Mouse (Mus musculus) ovary, postnatal 10 days (tissue): ENCODE measurements around the gene Tmem132a.

ENCODE experiments used
- DNase-seq: peaks from one replicate; pipeline ENCODE4 v3.0.0; 2022; ENCODE audit warnings: low spot score

Gene Tmem132a

DNA sequence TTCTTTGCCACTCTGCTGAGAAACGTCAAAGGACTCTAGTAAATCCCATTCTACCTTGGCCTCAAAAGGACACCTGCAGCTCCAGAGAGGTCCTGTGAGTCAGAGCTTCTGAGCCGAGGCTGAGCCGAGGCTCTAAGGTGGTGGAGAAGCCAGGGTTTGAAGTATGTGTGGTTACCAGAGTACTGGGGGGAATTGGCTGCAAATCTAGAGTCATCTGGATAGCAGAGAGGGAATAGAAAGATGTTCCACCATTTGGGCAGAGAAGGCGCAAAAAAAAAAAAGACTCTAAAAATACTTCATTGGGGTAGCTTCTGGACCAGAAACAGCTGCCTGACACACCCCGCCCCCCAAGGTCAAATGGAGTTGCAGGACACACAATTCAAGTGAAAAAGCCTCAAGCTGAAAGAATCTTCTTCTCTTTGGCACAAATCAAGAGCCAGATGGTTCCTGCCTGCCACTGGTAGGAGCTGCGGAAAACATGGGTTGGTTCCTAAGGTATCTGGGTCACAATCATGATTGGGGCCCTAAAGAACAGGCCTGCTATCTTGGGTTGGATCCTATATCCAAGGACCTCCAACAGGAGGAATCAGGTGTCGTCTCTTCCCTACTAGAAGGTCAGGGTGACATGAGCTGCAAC lies 8.6 kb upstream of the Tmem132a start:
- no peak for DNase-seq

DNA sequence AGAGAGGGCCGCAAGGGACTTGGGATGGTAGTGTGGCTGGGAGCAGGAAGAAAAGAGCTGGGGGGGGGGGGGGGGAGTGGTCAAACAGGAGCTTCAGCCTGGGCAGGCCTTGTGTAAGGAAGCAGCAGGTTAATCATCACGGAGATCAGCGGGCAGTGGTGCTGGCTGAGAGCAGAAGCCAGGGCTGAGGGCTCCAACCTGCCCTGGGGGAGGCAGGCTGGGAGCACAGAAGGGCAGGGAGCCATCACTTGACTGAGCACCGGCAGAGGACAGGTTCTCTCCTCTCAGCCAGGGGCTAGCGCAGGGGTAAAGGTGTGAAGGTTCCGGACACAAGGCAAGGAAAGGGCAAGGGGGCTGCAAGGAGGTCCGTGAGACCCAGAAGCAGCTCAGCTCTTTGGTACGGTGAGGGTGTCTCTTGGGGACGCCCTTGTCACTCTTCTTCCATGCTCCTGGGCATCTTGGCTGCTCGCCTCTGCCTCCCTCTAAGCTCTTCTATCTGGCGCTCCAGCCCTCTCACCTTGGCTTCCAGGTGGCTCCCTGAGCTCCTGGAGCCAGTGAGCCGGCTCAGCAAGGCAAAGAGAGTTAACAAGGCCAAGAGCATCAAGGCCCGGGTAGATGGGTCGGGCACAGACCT lies 1.7 kb upstream of the Tmem132a start:
- no peak for DNase-seq

DNA sequence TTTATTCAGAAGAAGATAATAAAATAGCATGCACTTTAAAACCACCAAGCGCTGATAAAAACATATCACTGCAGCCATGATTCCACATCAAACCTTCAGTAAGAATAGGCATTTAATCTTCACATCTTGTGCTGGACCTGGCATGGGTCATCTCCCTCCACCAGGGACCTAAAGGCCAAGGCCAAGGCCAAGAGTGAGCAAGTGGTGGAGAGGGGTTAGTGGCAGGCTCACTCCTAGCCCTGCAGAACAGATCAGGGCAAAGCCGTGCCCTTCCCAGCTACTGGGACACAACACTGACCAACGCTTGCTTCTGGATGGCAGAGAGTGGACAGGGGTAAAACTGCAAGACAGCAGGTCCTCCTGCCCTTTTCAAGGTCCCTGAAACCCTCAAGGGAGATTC lies 936 bp upstream of the Tmem132a start:
- no peak for DNase-seq

DNA sequence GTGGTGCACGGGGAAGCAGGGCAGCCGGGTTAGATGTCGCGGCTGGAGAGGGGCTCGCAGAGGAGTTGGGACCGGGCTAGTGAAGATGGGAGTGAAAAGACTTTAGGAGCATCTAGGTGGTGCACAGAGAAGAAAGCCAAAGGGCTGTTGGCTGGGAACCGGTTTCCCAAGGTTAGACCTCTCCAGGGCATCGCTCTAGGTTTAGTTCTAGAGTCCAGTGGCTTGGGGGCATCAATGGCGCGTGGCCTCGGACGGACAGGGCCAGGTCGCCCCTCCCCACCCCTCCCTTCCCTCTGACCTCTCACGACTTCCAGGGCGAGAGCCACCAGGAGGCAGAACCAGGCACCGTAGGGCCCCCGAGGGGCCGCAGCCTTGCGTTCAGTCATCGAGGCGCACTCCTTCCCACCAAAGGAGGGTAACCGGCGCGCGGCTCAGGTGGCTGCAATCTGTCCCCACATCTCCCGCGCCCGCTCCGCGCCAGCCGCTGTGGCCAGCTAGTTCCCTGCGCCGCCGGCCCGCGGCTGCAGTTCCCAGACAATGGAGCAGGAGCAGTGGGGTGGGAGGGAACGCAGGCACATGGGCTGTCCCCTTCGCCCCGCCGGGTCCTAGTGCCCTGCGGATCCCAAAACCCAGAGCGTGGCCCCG lies 377 bp downstream of the Tmem132a start:
- DNase-seq: peak; percentile 67

DNA sequence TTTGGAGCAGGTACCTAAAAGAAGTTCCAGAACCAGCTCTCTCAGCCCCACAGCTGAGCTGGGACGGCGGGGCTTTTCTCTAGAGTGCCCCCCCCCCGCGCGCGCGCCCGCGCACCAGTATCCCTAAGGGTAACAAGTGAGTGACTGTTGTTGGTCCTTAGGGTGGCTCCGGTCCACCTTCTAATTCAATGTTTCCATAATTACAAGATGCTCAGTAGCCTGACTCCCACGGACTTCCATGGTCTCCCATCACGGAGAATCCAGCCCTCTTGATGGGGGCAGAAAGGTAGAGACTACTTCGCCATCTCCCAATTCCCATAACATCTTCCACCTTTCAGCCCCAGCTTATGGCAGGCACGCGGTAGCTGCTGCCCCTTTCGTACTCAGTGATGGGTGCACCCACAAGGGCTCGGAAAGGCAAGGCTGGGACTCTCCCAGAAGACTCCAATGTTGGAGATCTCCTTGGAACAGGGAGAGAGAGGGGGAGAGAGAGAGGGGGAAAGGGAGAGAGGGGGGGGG lies 1.1 kb downstream of the Tmem132a start:
- DNase-seq: no peak

DNA sequence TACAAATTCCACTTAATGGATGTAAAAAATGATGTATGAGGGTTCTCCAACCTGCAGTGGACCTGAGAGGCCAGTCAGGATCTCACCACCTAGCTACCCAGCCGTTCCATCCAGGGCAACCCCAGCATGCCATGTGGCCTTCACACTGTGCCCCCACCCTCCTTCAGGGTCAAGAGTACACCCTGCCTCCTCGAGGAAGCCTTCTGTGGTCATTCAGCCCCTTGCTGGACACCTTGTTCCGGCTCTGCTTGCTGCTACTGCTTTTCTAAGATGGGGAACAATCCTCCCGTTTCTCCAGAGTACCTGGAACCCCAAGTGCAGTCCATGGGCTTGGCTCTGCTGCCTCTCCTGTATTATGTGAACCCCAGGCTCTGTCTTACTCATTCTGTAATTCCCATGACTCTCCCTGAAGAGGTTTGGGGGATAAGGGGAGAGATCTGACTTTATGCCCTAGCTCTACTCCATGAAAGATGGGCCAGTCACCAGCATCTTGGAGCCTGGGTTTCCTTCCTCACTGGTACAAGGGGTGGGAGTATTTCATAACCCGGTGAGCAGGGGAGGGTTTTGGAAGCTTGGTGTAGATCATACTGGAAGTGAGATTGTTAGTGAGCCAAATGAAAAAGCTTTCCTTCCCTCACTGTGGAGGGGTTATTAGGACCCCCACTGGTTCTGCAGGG lies 1.7 kb downstream of the Tmem132a start:
- no peak for DNase-seq

DNA sequence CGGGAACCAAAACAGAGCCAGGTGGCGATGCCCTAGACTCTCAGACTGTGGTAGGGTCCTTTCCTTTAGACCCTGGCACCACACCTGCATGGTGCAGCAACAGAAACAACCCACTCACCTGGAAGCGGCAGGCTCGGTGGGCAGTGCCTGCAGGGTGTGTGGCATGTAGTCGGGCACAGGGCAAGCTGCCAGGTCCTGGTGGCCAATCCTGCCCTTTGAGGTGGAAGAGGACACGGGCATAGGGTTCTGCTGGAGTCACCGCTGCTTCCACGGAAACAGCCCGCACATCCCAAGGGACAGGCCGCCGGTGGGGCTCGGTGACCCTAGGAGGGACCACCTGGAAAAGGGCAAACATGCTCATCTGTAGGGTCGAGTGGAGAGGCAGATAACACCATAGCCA lies 3.4 kb downstream of the Tmem132a start:
- no peak for DNase-seq

DNA sequence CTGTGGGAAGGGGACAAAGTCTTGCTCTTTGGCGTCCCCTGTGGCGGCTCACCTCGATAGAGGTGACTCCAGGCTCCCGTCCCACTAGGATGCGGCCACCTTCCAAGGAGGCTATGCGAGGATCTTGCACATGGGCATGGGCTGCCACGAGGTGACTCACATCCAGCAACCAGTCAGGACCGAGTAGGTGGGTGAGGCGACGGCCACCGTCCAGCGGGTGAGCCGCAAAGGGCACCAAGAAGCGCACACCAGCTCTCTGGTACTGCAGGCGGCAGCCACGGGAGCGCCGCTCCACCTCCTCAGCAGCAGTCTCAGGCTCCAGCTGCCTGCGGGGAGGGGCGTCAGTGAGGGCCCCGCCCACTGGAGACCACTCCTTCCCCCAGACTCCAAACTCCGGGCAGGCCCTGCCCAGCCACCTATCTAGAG lies 9.7 kb downstream of the Tmem132a start:
- DNase-seq: no peak

DNA sequence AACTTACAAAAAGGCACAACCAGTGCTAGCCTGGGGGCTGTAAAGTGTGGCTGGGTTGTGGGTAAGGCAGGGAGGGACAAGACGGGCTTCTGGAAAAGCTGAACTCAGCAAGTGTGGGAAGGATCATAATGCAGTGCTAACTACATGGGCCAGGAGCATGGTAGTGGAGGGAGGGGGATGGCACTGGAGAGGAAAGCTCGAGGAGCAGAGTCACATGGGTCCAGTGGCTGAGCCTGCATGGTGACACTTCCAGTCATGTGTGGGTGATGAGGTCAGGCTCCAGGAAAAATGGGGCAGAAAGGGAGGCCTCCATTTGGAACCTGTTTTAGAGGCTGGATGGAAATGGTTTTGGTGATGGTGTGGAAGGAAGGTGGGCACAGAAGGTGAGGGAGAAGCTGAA lies 13.2 kb downstream of the Tmem132a start:
- DNase-seq: no peak

DNA sequence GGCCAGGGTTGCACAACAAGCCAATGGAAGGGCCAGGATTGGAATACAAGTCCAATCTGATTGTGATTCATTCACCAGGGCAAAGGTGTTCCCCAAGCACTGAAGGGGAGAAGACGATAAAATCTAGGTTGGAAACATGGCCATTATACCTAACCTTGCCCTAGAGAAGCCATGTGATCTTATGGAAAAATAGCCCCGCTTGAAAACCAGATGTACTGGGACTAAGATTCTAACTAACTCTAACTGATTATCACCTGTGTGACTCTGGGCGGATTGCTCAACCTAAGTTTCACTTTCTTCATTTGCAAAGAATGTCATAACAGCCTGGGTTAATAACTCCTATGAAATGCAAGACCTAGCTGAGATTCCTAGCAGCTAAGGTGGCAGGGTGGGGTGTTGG lies 14.3 kb downstream of the Tmem132a start:
- DNase-seq: no peak

DNA sequence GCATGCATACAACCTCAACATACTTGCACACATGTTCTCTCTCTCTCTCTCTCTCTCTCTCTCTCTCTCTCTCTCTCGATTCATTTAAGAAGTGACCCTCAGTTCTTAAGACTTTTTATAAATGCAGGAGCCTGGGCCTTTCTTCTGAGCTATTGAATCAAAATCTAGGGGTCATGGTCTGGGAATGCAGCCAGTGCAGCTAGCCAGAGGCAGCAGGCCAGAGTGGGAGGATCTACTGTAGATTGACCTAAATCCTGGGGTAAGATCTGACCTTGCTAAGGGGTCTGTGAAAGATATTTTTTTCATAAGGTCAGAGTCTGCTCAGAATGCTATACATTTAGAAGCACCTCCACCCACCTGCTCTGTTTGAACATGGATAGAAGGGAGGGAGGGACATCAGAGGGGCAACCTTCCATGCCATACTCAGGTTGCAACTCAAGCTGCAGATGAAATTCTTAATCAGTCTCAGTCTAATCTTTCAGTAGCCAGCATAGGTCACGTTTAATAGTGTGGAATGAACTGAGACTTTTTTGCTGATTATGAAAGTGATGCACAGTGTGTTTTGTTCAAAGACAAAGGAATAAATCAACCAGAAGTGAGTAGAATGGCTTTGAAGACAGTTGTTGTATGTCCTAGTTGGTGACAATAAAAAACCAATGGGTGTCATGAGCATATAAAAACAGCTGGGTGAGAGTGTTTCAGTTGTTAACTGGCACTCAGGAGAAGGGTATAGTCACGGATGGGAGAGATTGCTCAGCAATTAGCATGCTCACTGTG lies 22.2 kb downstream of the Tmem132a start:
- DNase-seq: no peak

DNA sequence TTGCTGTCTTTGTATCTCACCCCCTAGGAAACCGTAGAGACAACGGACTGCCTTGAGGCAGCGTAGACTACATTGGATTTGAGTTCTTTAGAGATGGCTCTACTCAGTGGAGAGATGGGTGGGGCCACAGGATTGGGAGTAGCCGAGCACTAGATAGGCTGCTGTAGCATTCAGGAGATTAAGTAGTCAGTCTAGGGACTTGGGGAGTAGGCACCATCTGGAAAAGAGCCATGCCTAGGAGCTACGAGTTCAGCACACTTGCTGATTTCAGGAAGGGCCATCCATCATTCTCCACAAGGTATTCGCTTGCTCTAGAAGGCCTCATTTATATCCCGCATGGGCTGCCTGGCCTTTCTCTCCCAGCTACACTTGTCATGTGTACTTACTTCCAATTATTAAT lies 23.6 kb downstream of the Tmem132a start:
- DNase-seq: no peak

DNA sequence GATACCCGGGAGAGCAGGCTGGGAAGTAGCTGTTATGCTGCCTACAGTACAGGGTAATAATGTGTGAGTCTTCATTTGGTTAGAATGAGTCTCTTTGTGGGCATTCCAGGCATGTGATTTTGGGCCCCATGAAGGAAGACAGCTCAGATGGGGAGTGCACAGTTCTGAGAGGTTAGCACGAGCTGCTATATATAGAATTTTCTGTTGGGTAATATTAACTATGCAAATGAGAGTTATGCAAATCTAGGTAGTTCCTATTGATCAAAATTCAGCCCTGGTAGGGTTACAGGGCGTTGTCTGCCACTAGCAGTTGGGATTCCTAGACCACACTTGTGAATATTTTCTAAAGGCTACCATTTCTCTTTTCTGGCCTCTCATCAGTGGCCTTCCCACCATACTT lies 24.3 kb downstream of the Tmem132a start:
- DNase-seq: no peak

DNA sequence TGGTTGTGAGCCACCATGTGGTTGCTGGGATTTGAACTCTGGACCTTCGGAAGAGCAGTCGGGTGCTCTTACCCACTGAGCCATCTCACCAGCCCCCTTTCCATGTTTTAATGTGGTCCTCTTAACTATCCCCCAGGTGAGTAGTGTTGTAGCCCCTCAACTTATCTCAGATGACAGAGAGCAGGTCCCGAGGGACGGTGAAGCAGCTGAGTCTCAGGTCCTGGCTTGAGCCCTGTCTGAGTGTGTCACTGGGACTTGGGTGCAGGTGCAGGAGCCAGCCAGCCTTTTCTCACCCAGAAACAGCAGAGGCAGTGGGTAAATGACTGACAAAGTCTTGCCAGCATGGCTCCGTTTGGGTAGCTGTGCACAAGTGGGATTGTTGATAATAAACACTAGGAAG lies 25.5 kb downstream of the Tmem132a start:
- DNase-seq: no peak

DNA sequence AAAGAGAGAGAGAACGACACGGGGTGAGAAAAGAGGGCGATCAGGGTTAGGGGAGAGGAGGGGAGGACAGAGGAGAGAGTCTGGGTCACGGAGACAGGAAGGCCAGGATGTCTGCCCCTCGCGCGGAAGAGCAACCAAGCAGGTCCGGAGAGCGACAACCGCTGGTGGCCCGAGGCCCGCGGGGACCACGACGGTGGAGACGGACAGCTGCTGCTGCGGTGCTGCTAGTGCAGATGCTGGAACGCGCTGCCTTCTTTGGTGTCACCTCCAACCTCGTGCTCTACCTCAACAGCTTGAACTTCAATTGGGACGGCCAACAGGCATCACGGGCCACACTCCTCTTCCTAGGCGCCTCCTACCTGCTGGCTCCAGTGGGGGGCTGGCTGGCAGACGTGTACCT lies 26.8 kb downstream of the Tmem132a start:
- DNase-seq: no peak

DNA sequence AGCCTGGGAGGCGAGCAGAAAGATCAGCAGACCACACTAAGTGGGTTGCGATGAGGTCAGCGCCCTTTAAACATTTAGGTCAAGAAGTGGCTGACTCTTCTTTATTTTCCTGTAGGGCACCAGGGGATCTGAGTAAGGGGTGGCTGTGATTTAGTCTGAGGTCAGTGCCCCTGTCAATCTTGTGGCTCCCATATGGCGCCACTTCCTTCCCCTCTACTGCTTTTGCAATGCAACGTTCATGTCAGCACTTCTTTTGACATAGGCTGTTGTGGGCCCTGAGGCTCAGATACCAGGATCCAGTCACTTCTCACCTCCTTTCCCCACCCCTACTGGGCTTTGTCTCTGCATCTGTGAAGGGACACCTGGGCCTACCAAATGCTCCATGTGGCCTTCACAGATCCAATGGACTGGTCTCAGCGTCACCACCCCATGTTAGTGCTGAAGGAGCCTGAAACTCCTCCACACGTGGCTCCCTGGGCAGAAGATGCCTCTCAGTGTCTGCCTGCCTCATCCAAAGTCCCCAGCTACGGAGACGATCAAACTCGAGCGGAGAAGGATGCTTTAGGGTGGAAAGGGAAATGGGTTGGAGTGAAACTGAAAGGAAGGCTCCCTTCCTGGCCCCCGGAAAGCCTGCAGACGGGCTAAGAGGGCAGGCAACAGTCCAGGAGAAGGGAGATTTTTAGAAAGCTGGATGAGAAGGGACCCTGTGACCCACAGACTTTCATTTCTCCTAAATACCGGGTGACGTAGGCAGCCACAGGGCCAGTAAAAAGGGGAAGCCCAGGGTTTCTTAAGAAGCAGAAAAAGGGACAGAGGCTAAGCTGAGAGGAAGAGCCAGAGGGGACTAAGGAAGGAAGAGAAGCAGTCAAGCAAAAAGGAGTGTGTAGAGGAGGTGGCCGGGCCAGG lies 27.8 kb downstream of the Tmem132a start:
- DNase-seq: no peak

DNA sequence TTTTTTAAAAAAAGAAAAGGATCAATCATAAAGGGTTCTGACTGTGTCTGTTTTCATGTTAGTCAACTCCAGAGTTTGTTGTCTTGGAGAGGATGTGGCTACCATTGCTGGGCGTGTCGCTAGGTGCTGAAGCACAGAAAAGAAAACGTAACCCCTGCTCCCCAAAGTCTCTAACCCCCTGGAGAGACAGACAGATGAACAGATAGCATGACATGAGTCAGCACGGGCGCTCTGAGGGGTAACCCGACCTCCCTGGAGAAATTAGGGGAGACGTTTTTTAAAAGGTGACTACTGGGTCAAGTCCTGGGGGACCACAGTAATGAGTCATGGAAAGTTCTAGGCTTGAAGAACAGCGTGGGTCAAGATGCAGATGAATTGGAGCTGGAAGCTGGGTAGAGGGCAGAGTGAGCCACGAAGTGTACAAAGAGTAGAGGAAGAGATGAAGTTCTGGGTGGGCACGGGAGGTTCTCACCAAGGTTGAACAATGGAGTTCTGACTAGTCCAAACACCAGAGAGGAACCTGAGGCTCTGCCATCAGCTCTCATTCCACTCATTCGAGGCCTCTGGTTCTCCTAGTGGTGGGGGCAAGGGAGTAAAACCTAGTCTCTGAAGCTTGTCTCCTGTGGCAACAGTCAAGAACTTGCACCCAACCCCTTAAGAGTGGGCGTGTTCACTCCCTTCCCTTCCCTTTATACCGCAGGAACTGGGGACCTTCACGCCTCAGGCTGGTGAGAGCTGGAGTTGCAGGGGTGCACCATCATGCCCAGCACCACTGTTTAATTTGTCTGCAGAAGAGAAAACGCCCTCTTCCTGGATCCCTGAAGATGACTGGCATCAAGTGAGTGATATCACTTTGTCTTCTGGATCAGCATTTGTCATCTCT lies 30.5 kb downstream of the Tmem132a start, which contains the start of gene Slc15a3:
Gene Slc15a3 (plus strand): TSS at position 718 of the 883 bp plus-strand sequence.
- no peak for DNase-seq

DNA sequence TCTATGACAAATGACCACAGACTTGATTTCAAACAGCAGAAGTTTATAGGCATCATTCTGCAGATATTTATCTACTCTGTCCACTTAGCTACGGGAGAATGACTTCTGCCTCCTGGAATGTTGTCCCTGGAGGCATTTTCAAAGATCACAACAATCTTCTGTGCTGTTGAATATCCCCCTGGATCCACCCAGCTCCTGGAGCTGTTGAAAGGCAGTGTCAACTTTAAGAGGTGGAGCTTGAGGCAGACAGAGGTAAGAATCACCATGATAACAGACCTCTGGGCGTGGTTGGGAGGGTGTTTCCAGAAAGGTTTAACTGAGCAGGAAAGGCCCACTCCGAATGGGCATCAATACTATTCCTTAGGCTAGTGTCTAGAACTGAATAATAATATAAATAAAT lies 34.1 kb downstream of the Tmem132a start:
- no peak for DNase-seq

DNA sequence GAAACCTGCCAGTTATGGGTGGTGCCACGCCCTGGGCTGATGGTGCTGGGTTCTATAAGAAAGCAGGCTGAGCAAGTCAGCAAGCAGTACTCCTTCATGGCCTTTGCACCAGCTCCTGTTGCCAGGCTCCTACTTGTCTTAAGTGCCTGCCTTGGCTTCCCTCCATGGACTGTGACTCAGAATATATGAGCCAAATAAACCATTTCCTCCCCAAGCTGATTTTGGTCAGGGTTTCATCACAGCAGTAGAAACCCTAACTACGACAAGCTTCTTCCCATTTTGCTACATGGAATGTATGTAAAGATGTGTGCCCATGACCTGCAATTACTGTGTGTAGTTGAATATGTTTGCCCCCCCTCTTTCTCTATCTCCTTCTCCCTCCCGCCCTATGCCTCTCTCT lies 36.1 kb downstream of the Tmem132a start:
- no peak for DNase-seq

DNA sequence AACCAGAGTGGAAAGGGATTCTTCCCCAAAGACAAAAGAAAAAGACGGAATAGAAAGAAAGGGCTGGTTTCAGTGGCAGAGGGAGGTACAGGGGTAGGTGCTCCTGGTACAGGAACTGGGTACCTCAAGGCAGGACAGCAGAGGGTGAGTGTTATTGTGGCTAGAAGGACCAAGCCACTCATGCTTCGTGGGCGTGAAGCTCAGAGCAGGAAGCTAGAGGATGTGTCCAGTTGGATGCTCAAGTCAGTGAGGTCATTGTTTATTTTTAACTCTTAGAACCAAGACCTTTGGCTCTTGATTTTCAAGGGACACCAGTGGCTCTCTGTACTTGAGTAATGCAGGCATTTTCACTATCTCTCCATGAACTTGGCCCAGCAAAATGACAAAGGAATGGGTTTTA lies 37.7 kb downstream of the Tmem132a start:
- DNase-seq: no peak
